Mouse (Mus musculus): ENCODE measurements around the gene Zdhhc14.

Zdhhc14 gene

GRCm38 (mm10) chr17:5660317-5661080 lies 168.1 kb downstream of the Zdhhc14 start:
- no peak for DNase-seq (ENCODE audit: low spot score in 2 of 2)

GRCm38 (mm10) chr17:5666652-5667051 lies 174.3 kb downstream of the Zdhhc14 start:
- DNase-seq (ENCODE audit: low spot score in 2 of 2): no peak

GRCm38 (mm10) chr17:5668456-5668855 lies 176.1 kb downstream of the Zdhhc14 start:
- DNase-seq (ENCODE audit: low spot score in 2 of 2): no peak

GRCm38 (mm10) chr17:5668981-5669380 lies 176.6 kb downstream of the Zdhhc14 start:
- no peak for DNase-seq (ENCODE audit: low spot score in 2 of 2)

- no peak for DNase-seq (ENCODE audit: low spot score in 2 of 2)
Observed at GRCm38 (mm10) chr17:5675951-5676350, 183.6 kb downstream of the Zdhhc14 start.

GRCm38 (mm10) chr17:5679315-5679714 lies 187.0 kb downstream of the Zdhhc14 start:
- no peak for DNase-seq (ENCODE audit: low spot score in 2 of 2)

GRCm38 (mm10) chr17:5685324-5685723 lies 193.0 kb downstream of the Zdhhc14 start:
- no peak for DNase-seq (ENCODE audit: low spot score in 2 of 2)

GRCm38 (mm10) chr17:5687810-5688209 lies 195.5 kb downstream of the Zdhhc14 start:
- DNase-seq (ENCODE audit: low spot score in 2 of 2): no peak

GRCm38 (mm10) chr17:5688222-5688621 lies 195.9 kb downstream of the Zdhhc14 start:
- no peak for DNase-seq (ENCODE audit: low spot score in 2 of 2)

GRCm38 (mm10) chr17:5688669-5689068 lies 196.3 kb downstream of the Zdhhc14 start:
- DNase-seq (ENCODE audit: low spot score in 2 of 2): no peak

- no peak for DNase-seq (ENCODE audit: low spot score in 2 of 2)
Observed at GRCm38 (mm10) chr17:5690746-5691535, 198.6 kb downstream of the Zdhhc14 start.

- no peak for DNase-seq (ENCODE audit: low spot score in 2 of 2)
Observed at GRCm38 (mm10) chr17:5692661-5693060, 200.3 kb downstream of the Zdhhc14 start.

GRCm38 (mm10) chr17:5693256-5693655 lies 200.9 kb downstream of the Zdhhc14 start:
- DNase-seq (ENCODE audit: low spot score in 2 of 2): no peak

GRCm38 (mm10) chr17:5698447-5699096 lies 206.2 kb downstream of the Zdhhc14 start:
- no peak for DNase-seq (ENCODE audit: low spot score in 2 of 2)

GRCm38 (mm10) chr17:5710320-5711104 lies 218.2 kb downstream of the Zdhhc14 start:
- DNase-seq (ENCODE audit: low spot score in 2 of 2): no peak

GRCm38 (mm10) chr17:5711861-5712260 lies 219.5 kb downstream of the Zdhhc14 start:
- no peak for DNase-seq (ENCODE audit: low spot score in 2 of 2)

GRCm38 (mm10) chr17:5713141-5713540 lies 220.8 kb downstream of the Zdhhc14 start:
- no peak for DNase-seq (ENCODE audit: low spot score in 2 of 2)

GRCm38 (mm10) chr17:5716912-5717311 lies 224.6 kb downstream of the Zdhhc14 start:
- DNase-seq (ENCODE audit: low spot score in 2 of 2): no peak

- DNase-seq (ENCODE audit: low spot score in 2 of 2): no peak
Observed at GRCm38 (mm10) chr17:5718768-5719387, 226.5 kb downstream of the Zdhhc14 start.

- no peak for DNase-seq (ENCODE audit: low spot score in 2 of 2)
Observed at GRCm38 (mm10) chr17:5722802-5723201, 230.4 kb downstream of the Zdhhc14 start.

- no peak for DNase-seq (ENCODE audit: low spot score in 2 of 2)
Observed at GRCm38 (mm10) chr17:5723601-5724189, 231.3 kb downstream of the Zdhhc14 start.

Measured in urinary bladder, adult 18-20 months (tissue).